Mouse (Mus musculus): ENCODE measurements around the gene Rnf168.

DNA sequence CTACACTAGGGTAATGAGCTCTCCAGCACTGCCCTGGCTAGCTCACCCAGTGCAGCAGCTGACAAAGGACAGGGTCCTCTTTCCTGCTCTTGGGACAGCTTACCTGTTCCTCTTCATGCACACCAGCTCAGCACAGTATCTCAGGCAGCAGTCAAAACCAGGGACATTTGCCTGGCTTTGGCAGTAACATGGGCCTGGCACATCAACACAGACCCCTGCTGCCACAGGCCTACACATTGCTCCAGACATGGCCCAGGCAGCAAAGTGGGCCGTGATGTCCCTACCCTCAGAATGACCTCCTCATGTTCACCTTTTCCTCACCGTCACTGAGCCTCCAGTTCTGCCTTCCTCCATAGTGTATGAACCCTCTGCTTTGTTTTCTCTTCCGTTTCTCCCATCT, 73.5 kb downstream of the Rnf168 start:
- TF ChIP-seq CTCF (IDR thresholded peaks at IDR 0.05; ENCODE audit: low read depth), result no peak
- no peak for TF ChIP-seq EP300 (IDR thresholded peaks at IDR 0.05; ENCODE audit: low read depth)

All from heart, postnatal 0 days (tissue).